Mouse (Mus musculus): ENCODE results near the gene Dmd. TPM values are rescaled to one million over a fixed set of nuclear protein-coding genes. Genes with fewer than 3 reads are reported as not detected.
"Not testable (repeated sequence)": the region's sequence is repeated elsewhere in the genome, so short reads cannot be mapped to it uniquely, and the experiment has no call there.

The Dmd gene
- total RNA-seq, 1 experiment = 34.2 TPM

GRCm38 (mm10) chrX:83746301-83747008, 797.8 kb downstream of the Dmd start:
- no peak overlapping the region for H3K9ac ChIP-seq (ENCODE audit: insufficient read depth, low read depth, low read length, poor library complexity, severe bottlenecking)
- H3K9me3 ChIP-seq (ENCODE audit: control insufficient read depth, insufficient read depth, low read depth, low read length) = no peaks in the 10 kb centered on the region
- no peaks in the 10 kb centered on the region for H3K4me1 ChIP-seq (ENCODE audit: control insufficient read depth in 2 of 2, insufficient read depth in 2 of 2, low read length in 2 of 2, poor library complexity in 1 of 2)
- no peak overlapping the region for H3K27ac ChIP-seq (ENCODE audit: insufficient read depth, low read depth, low read length, poor library complexity, severe bottlenecking)
- TF ChIP-seq MAFK (IDR thresholded peaks at IDR 0.05; ENCODE audit: insufficient read depth, low read depth, low read length) (no peak), CHD2 (IDR thresholded peaks at IDR 0.05; ENCODE audit: low read depth, low read length) (no peak), HCFC1 (IDR thresholded peaks at IDR 0.05; ENCODE audit: borderline replicate concordance, insufficient read depth, low read length) (no peak), ZNF384 (IDR thresholded peaks at IDR 0.05; ENCODE audit: low read depth, low read length) (no peak), ZC3H11A (IDR thresholded peaks at IDR 0.05; ENCODE audit: borderline replicate concordance, low read depth, low read length) (no peak)
- H3K36me3 ChIP-seq (ENCODE audit: control insufficient read depth, insufficient read depth, low read length, poor library complexity, severe bottlenecking) = no peaks in the 10 kb centered on the region
- in situ Hi-C loops (cut with MboI; ENCODE audit: low sequenced_read_pairs in 2 of 2, unreplicated experiment in 2 of 2) = no loop called here
- no peak overlapping the region for H3K4me3 ChIP-seq (ENCODE audit: insufficient read depth in 1 of 2, low read depth in 1 of 2, low read length in 2 of 2, poor library complexity in 1 of 2, severe bottlenecking in 1 of 2)
- DNase-seq (ENCODE audit: low read depth, low spot score) = no peak

DNA sequence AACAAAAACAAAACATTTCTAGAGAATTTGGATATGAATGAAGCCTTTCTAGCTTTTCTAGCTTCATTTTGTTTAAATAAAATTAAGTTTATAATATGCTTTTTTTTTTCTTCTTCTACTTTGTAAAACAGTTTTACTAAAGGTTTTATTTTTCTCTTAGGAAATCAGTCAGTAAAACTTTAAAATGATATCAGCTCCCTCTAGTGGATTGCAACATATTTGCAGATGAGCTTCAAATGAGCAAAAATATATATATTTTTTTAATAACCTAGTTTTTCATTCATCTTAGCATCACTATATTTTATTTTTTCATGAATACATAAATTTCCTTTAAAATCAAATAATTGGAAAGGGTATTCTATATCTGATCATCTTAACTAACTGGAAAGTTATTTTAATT, 838.7 kb downstream of the Dmd start:
- Histone ChIP-seq H3K4me3 (ENCODE audit: insufficient read depth in 1 of 2, low read depth in 1 of 2, low read length in 2 of 2, poor library complexity in 1 of 2, severe bottlenecking in 1 of 2) (no peak overlapping the region), H3K9ac (ENCODE audit: insufficient read depth, low read depth, low read length, poor library complexity, severe bottlenecking) (no peak overlapping the region), H3K27ac (ENCODE audit: insufficient read depth, low read depth, low read length, poor library complexity, severe bottlenecking) (no peak overlapping the region), H3K36me3 (ENCODE audit: control insufficient read depth, insufficient read depth, low read length, poor library complexity, severe bottlenecking) (no peaks in the 10 kb centered on the region), H3K4me1 (ENCODE audit: control insufficient read depth in 2 of 2, insufficient read depth in 2 of 2, low read length in 2 of 2, poor library complexity in 1 of 2) (no peaks in the 10 kb centered on the region), H3K9me3 (ENCODE audit: control insufficient read depth, insufficient read depth, low read depth, low read length) (no peaks in the 10 kb centered on the region)
- no peak for DNase-seq (ENCODE audit: low read depth, low spot score)
- in situ Hi-C loops (cut with MboI; ENCODE audit: low sequenced_read_pairs in 2 of 2, unreplicated experiment in 2 of 2) = no loop called here
- no peak for TF ChIP-seq CHD2 (IDR thresholded peaks at IDR 0.05; ENCODE audit: low read depth, low read length)
- TF ChIP-seq ZNF384 (IDR thresholded peaks at IDR 0.05; ENCODE audit: low read depth, low read length) = no peak
- TF ChIP-seq HCFC1 (IDR thresholded peaks at IDR 0.05; ENCODE audit: borderline replicate concordance, insufficient read depth, low read length) = no peak
- no peak for TF ChIP-seq MAFK (IDR thresholded peaks at IDR 0.05; ENCODE audit: insufficient read depth, low read depth, low read length)
- no peak for TF ChIP-seq ZC3H11A (IDR thresholded peaks at IDR 0.05; ENCODE audit: borderline replicate concordance, low read depth, low read length)

DNA sequence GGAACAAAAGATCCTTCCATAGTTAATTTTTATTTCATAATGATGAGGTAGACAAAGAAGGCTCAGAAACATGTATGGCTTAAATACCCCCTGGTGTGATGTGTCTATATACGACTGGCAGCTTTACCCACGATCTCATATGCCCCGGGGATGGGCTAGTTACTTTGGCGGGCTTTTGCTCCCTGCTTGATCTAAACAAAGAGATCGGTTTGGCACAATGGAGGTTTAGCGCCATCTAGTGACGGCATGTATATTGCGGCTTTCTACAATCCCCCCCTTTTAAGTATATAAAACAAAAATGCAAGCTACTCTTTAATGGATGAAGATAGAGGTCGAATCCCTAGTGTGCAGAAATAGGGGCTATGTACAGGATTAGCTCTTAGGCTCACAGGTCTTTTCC, 918.8 kb downstream of the Dmd start:
- H3K36me3 ChIP-seq (ENCODE audit: control insufficient read depth, insufficient read depth, low read length, poor library complexity, severe bottlenecking); H3K9ac ChIP-seq (ENCODE audit: insufficient read depth, low read depth, low read length, poor library complexity, severe bottlenecking); H3K27ac ChIP-seq (ENCODE audit: insufficient read depth, low read depth, low read length, poor library complexity, severe bottlenecking); H3K4me1 ChIP-seq (ENCODE audit: control insufficient read depth in 2 of 2, insufficient read depth in 2 of 2, low read length in 2 of 2, poor library complexity in 1 of 2); in situ Hi-C loops (cut with MboI; ENCODE audit: low sequenced_read_pairs in 2 of 2, unreplicated experiment in 2 of 2); H3K9me3 ChIP-seq (ENCODE audit: control insufficient read depth, insufficient read depth, low read depth, low read length): not testable (repeated sequence)
- H3K4me3 ChIP-seq (ENCODE audit: insufficient read depth in 1 of 2, low read depth in 1 of 2, low read length in 2 of 2, poor library complexity in 1 of 2, severe bottlenecking in 1 of 2) = peak overlapping the region in 1 of 2 experiments; percentile 26; a peak in 1 of 4 replicates
- DNase-seq (ENCODE audit: low read depth, low spot score) = peak; percentile 31

GRCm38 (mm10) chrX:83875389-83875788, 926.7 kb downstream of the Dmd start:
- H3K4me3 ChIP-seq (ENCODE audit: insufficient read depth in 1 of 2, low read depth in 1 of 2, low read length in 2 of 2, poor library complexity in 1 of 2, severe bottlenecking in 1 of 2); H3K27ac ChIP-seq (ENCODE audit: insufficient read depth, low read depth, low read length, poor library complexity, severe bottlenecking); H3K36me3 ChIP-seq (ENCODE audit: control insufficient read depth, insufficient read depth, low read length, poor library complexity, severe bottlenecking); H3K9me3 ChIP-seq (ENCODE audit: control insufficient read depth, insufficient read depth, low read depth, low read length); in situ Hi-C loops (cut with MboI; ENCODE audit: low sequenced_read_pairs in 2 of 2, unreplicated experiment in 2 of 2); H3K9ac ChIP-seq (ENCODE audit: insufficient read depth, low read depth, low read length, poor library complexity, severe bottlenecking); H3K4me1 ChIP-seq (ENCODE audit: control insufficient read depth in 2 of 2, insufficient read depth in 2 of 2, low read length in 2 of 2, poor library complexity in 1 of 2): not testable (repeated sequence)
- peak; percentile 36 for DNase-seq (ENCODE audit: low read depth, low spot score)

DNA sequence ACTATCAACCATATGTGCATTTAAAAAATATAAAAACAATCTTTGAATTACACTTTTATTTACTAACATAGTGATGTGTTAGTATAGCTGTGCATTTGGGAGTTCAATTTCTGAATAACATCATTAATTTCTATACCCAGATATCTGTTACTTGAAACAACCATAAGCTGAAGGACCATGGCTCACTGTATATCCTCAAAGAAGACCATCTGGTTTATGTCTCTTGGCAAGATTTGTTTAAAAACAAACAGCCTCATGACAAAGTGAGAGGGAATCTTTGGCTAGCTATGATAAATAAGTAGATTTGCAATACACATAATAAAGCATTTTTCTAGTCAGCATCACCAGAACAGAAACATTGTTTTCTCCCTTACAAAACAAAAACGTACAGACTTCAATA, 1027.2 kb downstream of the Dmd start:
- Histone ChIP-seq H3K4me1 (ENCODE audit: control insufficient read depth in 2 of 2, insufficient read depth in 2 of 2, low read length in 2 of 2, poor library complexity in 1 of 2) (no peaks in the 10 kb centered on the region), H3K9ac (ENCODE audit: insufficient read depth, low read depth, low read length, poor library complexity, severe bottlenecking) (no peak overlapping the region), H3K4me3 (ENCODE audit: insufficient read depth in 1 of 2, low read depth in 1 of 2, low read length in 2 of 2, poor library complexity in 1 of 2, severe bottlenecking in 1 of 2) (no peak overlapping the region), H3K36me3 (ENCODE audit: control insufficient read depth, insufficient read depth, low read length, poor library complexity, severe bottlenecking) (no peaks in the 10 kb centered on the region), H3K9me3 (ENCODE audit: control insufficient read depth, insufficient read depth, low read depth, low read length) (no peaks in the 10 kb centered on the region), H3K27ac (ENCODE audit: insufficient read depth, low read depth, low read length, poor library complexity, severe bottlenecking) (no peak overlapping the region)
- in situ Hi-C loops (cut with MboI; ENCODE audit: low sequenced_read_pairs in 2 of 2, unreplicated experiment in 2 of 2) = no loop called here
- TF ChIP-seq CHD2 (IDR thresholded peaks at IDR 0.05; ENCODE audit: low read depth, low read length) (no peak), MAFK (IDR thresholded peaks at IDR 0.05; ENCODE audit: insufficient read depth, low read depth, low read length) (no peak), ZNF384 (IDR thresholded peaks at IDR 0.05; ENCODE audit: low read depth, low read length) (no peak), ZC3H11A (IDR thresholded peaks at IDR 0.05; ENCODE audit: borderline replicate concordance, low read depth, low read length) (no peak), HCFC1 (IDR thresholded peaks at IDR 0.05; ENCODE audit: borderline replicate concordance, insufficient read depth, low read length) (no peak)
- DNase-seq (ENCODE audit: low read depth, low spot score) = no peak
